Mouse (Mus musculus) NIH3T3 (cell line): ENCODE measurements around the gene Lix1.
"Not testable (repeated sequence)": the region's sequence is repeated elsewhere in the genome, so short reads cannot be mapped to it uniquely, and the experiment has no call there.

Experiments used
- DNase-seq: peaks from one replicate; pipeline ENCODE4 v3.0.0-alpha.2; 2012; ENCODE audit warnings: low read depth

Gene Lix1

DNA sequence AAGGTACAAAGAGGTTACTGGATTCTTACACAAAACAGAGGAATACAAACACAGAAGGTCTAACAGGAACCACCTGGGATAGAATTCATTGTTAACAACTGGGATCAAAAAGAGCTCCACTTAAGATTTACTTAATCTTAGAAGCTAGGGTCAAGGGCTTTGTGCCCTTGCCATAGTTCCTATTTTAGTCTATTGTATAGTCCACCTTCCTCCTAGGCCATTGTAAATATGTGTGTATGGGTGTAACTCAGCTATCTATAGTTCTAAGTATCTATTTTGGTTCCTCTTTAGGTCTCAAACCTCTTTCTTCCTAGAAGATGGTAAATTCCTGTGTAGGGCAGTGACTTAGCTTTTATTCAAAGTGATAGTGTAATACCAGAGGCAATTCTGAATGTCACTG lies 93.8 kb downstream of the Lix1 start:
- not testable (repeated sequence) for DNase-seq

DNA sequence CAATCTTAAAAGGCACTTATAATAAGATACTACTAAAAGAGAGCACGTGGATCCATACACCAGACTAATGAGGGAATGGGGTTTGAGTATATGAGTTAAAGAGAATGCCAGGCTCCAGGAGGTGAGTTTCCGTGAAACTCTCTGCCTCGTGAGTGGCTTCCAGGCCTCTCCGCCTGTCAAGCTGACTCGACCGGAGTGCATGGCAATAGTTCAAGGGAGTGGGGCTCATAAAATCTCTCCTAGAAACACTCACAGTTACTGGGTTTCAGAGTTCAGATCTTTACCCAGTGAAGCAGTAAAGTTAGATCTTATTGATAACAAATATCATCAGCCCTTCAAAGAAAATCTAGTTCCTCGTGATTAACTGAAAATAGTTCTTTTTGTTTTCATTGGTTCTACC lies 94.3 kb downstream of the Lix1 start:
- no peak for DNase-seq

DNA sequence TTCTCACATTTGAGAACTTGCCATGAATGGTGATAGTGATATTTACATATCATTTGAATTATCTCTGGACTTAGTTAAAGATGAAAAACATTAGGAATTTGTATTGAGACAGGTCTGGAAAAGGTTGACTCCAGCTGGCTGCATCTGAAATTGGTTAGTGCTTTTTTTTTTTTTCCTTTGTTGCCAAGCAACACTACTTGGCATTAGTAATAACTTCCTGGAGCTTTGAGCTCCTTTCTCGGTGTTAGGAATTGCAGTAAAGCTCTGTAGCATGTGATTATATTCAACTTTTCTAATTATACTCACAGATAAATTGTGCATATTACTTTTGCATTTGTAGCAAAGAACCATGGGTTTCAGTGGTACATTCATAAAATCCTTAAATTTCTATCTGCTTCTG lies 96.4 kb downstream of the Lix1 start:
- peak; percentile 42 for DNase-seq

DNA sequence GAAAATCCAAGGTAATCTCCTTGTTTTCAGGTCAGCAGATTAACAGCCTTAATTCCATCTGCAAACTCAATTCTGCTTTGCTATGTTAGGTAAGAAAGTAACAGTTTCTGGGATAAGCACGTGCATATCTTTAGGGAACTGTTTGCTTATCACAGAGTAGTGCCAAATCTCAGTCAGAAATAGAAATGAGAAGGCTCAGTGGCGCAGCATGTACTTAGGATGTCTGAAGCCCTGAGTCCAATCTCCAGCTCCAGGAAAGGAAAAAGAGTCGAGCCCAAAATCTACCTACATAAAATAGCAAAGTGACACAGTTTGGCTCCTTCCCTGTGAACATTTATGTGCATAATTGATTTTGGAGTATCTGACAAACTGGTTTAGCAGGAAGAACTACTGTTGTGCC lies 96.8 kb downstream of the Lix1 start:
- DNase-seq = no peak

DNA sequence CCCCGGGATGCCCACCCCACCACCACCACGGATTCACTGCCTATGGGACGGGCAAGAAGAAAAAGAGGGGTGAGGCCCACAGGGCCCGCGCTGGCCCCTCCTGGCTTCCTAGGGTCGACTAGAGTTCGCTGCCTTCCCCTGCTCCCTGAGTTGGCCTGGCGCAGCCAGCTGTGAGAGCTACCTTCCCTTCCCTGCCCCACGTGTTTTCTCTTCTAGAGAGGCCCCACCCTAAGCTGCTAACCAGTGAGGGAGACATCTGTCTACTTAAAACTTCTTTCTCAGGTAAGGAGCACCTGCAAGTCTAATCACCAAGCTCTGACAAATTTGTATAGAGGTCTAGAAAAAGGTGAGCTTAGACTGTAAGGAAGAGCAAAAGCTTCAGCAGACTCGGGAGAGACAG lies 104.2 kb downstream of the Lix1 start:
- no peak for DNase-seq
